7 mouse cellular contexts compared by ENCODE assay signal in the genomic region with DNA sequence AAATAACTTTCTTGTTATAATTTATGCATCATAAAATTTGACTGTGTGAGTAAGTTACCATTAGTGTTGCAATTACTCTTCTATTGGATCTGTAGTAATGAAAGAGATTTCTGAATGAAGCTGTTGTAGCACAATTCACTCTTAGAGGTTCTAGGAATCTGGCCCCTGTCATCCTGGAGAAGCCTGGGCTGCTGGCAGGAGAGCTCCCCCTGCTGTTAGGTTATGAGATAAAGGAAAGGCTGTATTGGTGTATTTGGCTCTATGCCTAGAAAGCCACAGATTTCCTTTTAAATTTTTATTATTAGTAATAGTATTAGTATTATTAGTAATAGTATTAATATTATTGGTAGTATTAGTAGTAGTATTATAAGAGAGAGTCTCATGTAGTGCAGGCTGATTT.
DNase-seq lines count a peak whose midpoint lies in the region; ATAC-seq and TF ChIP-seq lines count a peak whose summit lies in the region.

No protein-coding gene starts in this region.

- ATAC-seq in hindbrain, embryonic 12.5 days (ENCODE audit: low FRiP score) = no peak

- no peaks in the 10 kb centered on the region for H3K9me3 ChIP-seq in hindbrain, embryonic 10.5 days
- H3K9me3 ChIP-seq in hindbrain, embryonic 12.5 days (replicated peaks) = no peaks in the 10 kb centered on the region

- no peak for TF ChIP-seq POLR2A in cortical plate, adult 2 months (IDR thresholded peaks at IDR 0.05; ENCODE audit: extremely low read depth, insufficient read depth, low read length)

- no peaks in the 10 kb centered on the region for H3K36me3 ChIP-seq in hindbrain, embryonic 10.5 days
- no peaks in the 10 kb centered on the region for H3K36me3 ChIP-seq in hindbrain, embryonic 12.5 days

- H3K27me3 ChIP-seq in hindbrain, embryonic 10.5 days (ENCODE audit: insufficient read depth, poor library complexity, severe bottlenecking) = no peaks in the 10 kb centered on the region
- H3K27me3 ChIP-seq in hindbrain, embryonic 12.5 days = no peaks in the 10 kb centered on the region

- H3K27ac ChIP-seq in hindbrain, embryonic 10.5 days = no peak overlapping the region
- H3K27ac ChIP-seq in hindbrain, embryonic 12.5 days = no peak overlapping the region
- no peak overlapping the region for H3K27ac ChIP-seq in cortical plate, adult 2 months (ENCODE audit: insufficient read depth, low read length)

- peak; percentile 55 for TF ChIP-seq CTCF in cortical plate, adult 2 months (IDR thresholded peaks at IDR 0.05; ENCODE audit: extremely low read depth, insufficient read depth, low read length)

- H3K9ac ChIP-seq in hindbrain, embryonic 12.5 days = no peak overlapping the region

- H3K4me3 ChIP-seq in hindbrain, embryonic 10.5 days = no peak overlapping the region
- no peak overlapping the region for H3K4me3 ChIP-seq in hindbrain, embryonic 12.5 days
- H3K4me3 ChIP-seq in cortical plate, adult 2 months (ENCODE audit: insufficient read depth, low read length) = no peak overlapping the region

- H3K4me2 ChIP-seq in hindbrain, embryonic 12.5 days (replicated peaks) = no peak overlapping the region

- peak; percentile 33 for DNase-seq in hindbrain, embryonic 10.5 days (ENCODE audit: low spot score)
- DNase-seq in urinary bladder, postnatal 25 days (ENCODE audit: low spot score) = peak; percentile 26
- no peak for DNase-seq in urinary bladder, postnatal 4 days (ENCODE audit: low spot score in 2 of 2)
- DNase-seq in layer of hippocampus, adult 18-20 months (ENCODE audit: low spot score in 2 of 2) = peak; percentile 4 to 62
- DNase-seq in retina, embryonic 14.5 days (ENCODE audit: low spot score) = peak; percentile 74

- H3K4me1 ChIP-seq in hindbrain, embryonic 10.5 days (replicated peaks) = peaks cover 6% of the 10 kb centered on the region
- peaks cover 4% of the 10 kb centered on the region for H3K4me1 ChIP-seq in hindbrain, embryonic 12.5 days
- H3K4me1 ChIP-seq in cortical plate, adult 2 months (ENCODE audit: control insufficient read depth, insufficient read depth, low read length) = no peaks in the 10 kb centered on the region

Comparison
In these comparisons a context has a peak if more than half of its experiments do, and no peak if none do; other contexts are left out.
1. DNase-seq: peak in hindbrain, embryonic 10.5 days (single experiment), urinary bladder, postnatal 25 days (single experiment), layer of hippocampus, adult 18-20 months (2 of 2) and retina, embryonic 14.5 days (single experiment); none in urinary bladder, postnatal 4 days (0 of 2).